Comparison of ENCODE assay signal across 22 mouse cellular contexts in genomic region chr1:135617344-135617743, GRCm38 (mm10). TPM values are rescaled to one million over a fixed set of nuclear protein-coding genes. Genes with fewer than 3 reads are reported as not detected.
A peak's percentile ranks its signal among the peaks of the same experiment; 100 is the strongest.
DNase-seq lines count a peak whose midpoint lies in the region; ATAC-seq lines count a peak whose summit lies in the region.
"Had no signal": no experiment of that assay in that cellular context is flagged by ENCODE, and none has a peak within 500 bp of the region (broad histone marks: within the 10 kb centered on the region; RNA-seq: fewer than 3 reads in every experiment).

No protein-coding gene starts in this region.

- 42% methylated on average over 3 of the region's 3 CpGs for WGBS in liver, embryonic 16.5 days (ENCODE audit: insufficient replicate concordance)
- 63% methylated on average over 3 of the region's 3 CpGs for WGBS in liver, embryonic 11.5 days

- ATAC-seq in liver, embryonic 16.5 days (ENCODE audit: low read depth): 0 out of 2 replicates have a peak, but pooled peaks have one; percentile 13
- no peak for ATAC-seq in liver, embryonic 11.5 days (replicated peaks; ENCODE audit: low FRiP score)
- ATAC-seq in granulocyte monocyte progenitor cell, adult 5-6 weeks (replicated peaks; ENCODE audit: poor library complexity, severe bottlenecking): peak; percentile 47
- ATAC-seq in megakaryocyte progenitor cell, adult 5-6 weeks (replicated peaks; ENCODE audit: poor library complexity): peak; percentile 39; the same call in 1 of the 2 replicates
- ATAC-seq: forebrain, embryonic 14.5 days; forebrain, postnatal 0 days; Patski had no signal

- no peak overlapping the region for H3K9ac ChIP-seq in liver, embryonic 16.5 days (ENCODE audit: low read depth, low read length)
- no peak overlapping the region for H3K9ac ChIP-seq in liver, embryonic 11.5 days (ENCODE audit: low read depth, low read length)
- H3K9ac ChIP-seq: embryonic facial prominence, embryonic 12.5 days; embryonic facial prominence, embryonic 15.5 days; forebrain, postnatal 0 days; hindbrain, embryonic 12.5 days; hindbrain, embryonic 15.5 days had no signal

- DNase-seq in liver, embryonic 11.5 days (ENCODE audit: low spot score): no peak
- DNase-seq in cerebellum, postnatal 25 days: no peak
- no peak for DNase-seq in B cell, adult 2 months
- DNase-seq: adrenal gland, postnatal 10 days; adrenal gland, postnatal 36 days; cerebellum, adult 18-20 months; cerebellum, adult 9-10 months; cerebellum, postnatal 14 days; forebrain, postnatal 0 days; gastrocnemius, postnatal 25 days; heart, adult 2 months had no signal

- H3K4me3 ChIP-seq in liver, embryonic 16.5 days (ENCODE audit: low read depth, low read length): no peak overlapping the region
- H3K4me3 ChIP-seq in liver, embryonic 11.5 days (ENCODE audit: low read depth, low read length): no peak overlapping the region
- H3K4me3 ChIP-seq: embryonic facial prominence, embryonic 12.5 days; embryonic facial prominence, embryonic 15.5 days; heart, adult 2 months; hindbrain, embryonic 12.5 days; hindbrain, embryonic 15.5 days had no signal

- no peaks in the 10 kb centered on the region for H3K9me3 ChIP-seq in liver, embryonic 16.5 days (replicated peaks; ENCODE audit: control insufficient read depth, low read length)
- no peaks in the 10 kb centered on the region for H3K9me3 ChIP-seq in liver, embryonic 11.5 days (ENCODE audit: control insufficient read depth, low read length)
- H3K9me3 ChIP-seq: embryonic facial prominence, embryonic 12.5 days; embryonic facial prominence, embryonic 15.5 days; G1E; hindbrain, embryonic 12.5 days; hindbrain, embryonic 15.5 days had no signal

- H3K4me1 ChIP-seq in liver, embryonic 16.5 days (ENCODE audit: control insufficient read depth, low read depth, low read length): no peaks in the 10 kb centered on the region
- peaks cover 10% of the 10 kb centered on the region for H3K4me1 ChIP-seq in liver, embryonic 11.5 days (replicated peaks; ENCODE audit: control insufficient read depth, insufficient read depth, low read length)

- no peaks in the 10 kb centered on the region for H3K36me3 ChIP-seq in liver, embryonic 16.5 days (ENCODE audit: control insufficient read depth, insufficient read depth)
- H3K36me3 ChIP-seq in liver, embryonic 11.5 days (ENCODE audit: control insufficient read depth, insufficient read depth, low read length): no peaks in the 10 kb centered on the region
- H3K36me3 ChIP-seq: embryonic facial prominence, embryonic 12.5 days; embryonic facial prominence, embryonic 15.5 days; G1E; hindbrain, embryonic 12.5 days; hindbrain, embryonic 15.5 days had no signal

- no peak overlapping the region for H3K27ac ChIP-seq in liver, embryonic 16.5 days (ENCODE audit: low read length)
- H3K27ac ChIP-seq in liver, embryonic 11.5 days (ENCODE audit: low read depth, low read length): no peak overlapping the region
- H3K27ac ChIP-seq: embryonic facial prominence, embryonic 12.5 days; embryonic facial prominence, embryonic 15.5 days; heart, adult 2 months; hindbrain, embryonic 12.5 days; hindbrain, embryonic 15.5 days had no signal

- H3K4me2 ChIP-seq in liver, embryonic 16.5 days (ENCODE audit: low read depth, low read length): no peak overlapping the region
- H3K4me2 ChIP-seq in liver, embryonic 11.5 days: no peak overlapping the region
- H3K4me2 ChIP-seq: embryonic facial prominence, embryonic 12.5 days; embryonic facial prominence, embryonic 15.5 days; heart, embryonic 11.5 days; hindbrain, embryonic 12.5 days; hindbrain, embryonic 15.5 days had no signal

- no peaks in the 10 kb centered on the region for H3K27me3 ChIP-seq in liver, embryonic 16.5 days (ENCODE audit: control insufficient read depth, insufficient read depth, low read depth, low read length)
- H3K27me3 ChIP-seq in liver, embryonic 11.5 days (replicated peaks; ENCODE audit: control insufficient read depth, insufficient read depth, low read length): no peaks in the 10 kb centered on the region
- H3K27me3 ChIP-seq: embryonic facial prominence, embryonic 12.5 days; embryonic facial prominence, embryonic 15.5 days; hindbrain, embryonic 12.5 days; hindbrain, embryonic 15.5 days; Patski had no signal

RNA-seq across cellular contexts. Expression of gene Nav1, which starts 10.2 kb away (rescaled TPM):
- 0.70 and 1.1 TPM in 2 replicates for polyA plus RNA-seq in liver, embryonic 16.5 days (2015; fragmentation: Nextera tagmentation; extraction: Ambion mirVana)
- polyA plus RNA-seq in liver, embryonic 11.5 days (2014; fragmentation: Nextera tagmentation; extraction: Ambion mirVana): 8.8 and 8.9 TPM in 2 replicates
- total RNA-seq in granulocyte monocyte progenitor cell, adult 5-6 weeks (2014; fragmentation: Nextera tagmentation): 16.3 and 19.8 TPM in 2 replicates
- total RNA-seq in granulocyte monocyte progenitor cell, adult 5-6 weeks (2017): 2.9 and 3.6 TPM in 2 replicates
- total RNA-seq in megakaryocyte progenitor cell, adult 5-6 weeks (2015): 15.7 and 16.9 TPM in 2 replicates
- total RNA-seq in megakaryocyte progenitor cell, adult 5-6 weeks (2017): 2.0 and 2.8 TPM in 2 replicates
- polyA plus RNA-seq: G1E had no signal
